Comparison of ENCODE assay signal across 29 mouse cellular contexts in the genomic region with DNA sequence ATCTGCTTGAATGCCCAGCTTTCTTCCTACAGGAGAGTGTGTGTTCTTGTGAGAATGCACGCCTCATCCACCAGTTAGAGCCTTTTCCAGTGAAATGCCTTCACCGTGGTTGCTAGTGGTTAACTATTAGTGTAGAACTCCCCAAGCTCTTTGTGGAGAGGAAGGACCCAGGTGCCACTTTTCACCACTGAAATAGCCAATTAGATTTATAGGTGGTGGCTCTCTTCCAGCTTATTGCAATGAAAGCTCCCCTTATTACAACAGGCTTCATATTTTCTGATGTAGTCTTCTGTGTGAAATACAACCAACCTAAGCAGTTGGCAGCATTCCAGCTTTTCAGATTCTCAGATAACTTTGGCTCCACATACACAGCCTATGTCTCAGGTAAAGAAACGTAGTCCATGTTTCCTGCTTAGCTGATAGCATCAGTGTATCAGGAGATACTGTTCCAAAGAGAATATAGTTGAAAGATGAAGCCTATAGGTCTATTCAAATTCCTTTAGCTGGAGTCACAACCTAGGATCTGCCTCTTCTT.
DNase-seq lines count a peak whose midpoint lies in the region; ATAC-seq and TF ChIP-seq lines count a peak whose summit lies in the region.
"Had no signal": no experiment of that assay in that cellular context is flagged by ENCODE, and none has a peak within 500 bp of the region (broad histone marks: within the 10 kb centered on the region; RNA-seq: fewer than 3 reads in every experiment).

No protein-coding gene starts in this region.

- no peak overlapping the region for H3K9ac ChIP-seq in hindbrain, postnatal 0 days (replicated peaks; ENCODE audit: low read length)
- no peak overlapping the region for H3K9ac ChIP-seq in hindbrain, embryonic 14.5 days
- no peak overlapping the region for H3K9ac ChIP-seq in midbrain, postnatal 0 days (replicated peaks; ENCODE audit: low read length, poor library complexity, severe bottlenecking)
- no peak overlapping the region for H3K9ac ChIP-seq in limb, embryonic 14.5 days (ENCODE audit: low read depth, low read length, severe bottlenecking)
- H3K9ac ChIP-seq: heart, embryonic 15.5 days; hindbrain, embryonic 12.5 days; liver, embryonic 12.5 days; liver, postnatal 0 days; neural tube, embryonic 13.5 days had no signal

- H3K27me3 ChIP-seq in hindbrain, postnatal 0 days (ENCODE audit: insufficient read depth, low read length) = no peaks in the 10 kb centered on the region
- no peaks in the 10 kb centered on the region for H3K27me3 ChIP-seq in hindbrain, embryonic 14.5 days (ENCODE audit: control insufficient read depth, insufficient read depth, low read length)
- H3K27me3 ChIP-seq in midbrain, postnatal 0 days (ENCODE audit: insufficient read depth, low read length) = no peaks in the 10 kb centered on the region
- H3K27me3 ChIP-seq in midbrain, embryonic 10.5 days (ENCODE audit: low read depth, poor library complexity, severe bottlenecking) = no peaks in the 10 kb centered on the region
- no peaks in the 10 kb centered on the region for H3K27me3 ChIP-seq in limb, embryonic 14.5 days (ENCODE audit: control insufficient read depth, insufficient read depth, low read length)
- H3K27me3 ChIP-seq: heart, embryonic 15.5 days; hindbrain, embryonic 12.5 days; liver, embryonic 12.5 days; neural tube, embryonic 13.5 days had no signal

- peak; percentile 25 for DNase-seq in hindbrain, postnatal 0 days (ENCODE audit: low spot score)
- no peak for DNase-seq in hindbrain, embryonic 14.5 days (ENCODE audit: low spot score)
- peak; percentile 14 for DNase-seq in midbrain, postnatal 0 days (ENCODE audit: low spot score)
- no peak for DNase-seq in midbrain, embryonic 10.5 days (ENCODE audit: low spot score)
- DNase-seq in fat pad, adult 2 months (ENCODE audit: extremely low read depth, low read depth, low spot score) = peak; percentile 62
- DNase-seq in limb, embryonic 14.5 days (ENCODE audit: low spot score) = peak; percentile 65
- no peak for DNase-seq in left cerebral cortex, adult 9 months (ENCODE audit: low spot score in 2 of 2)
- DNase-seq: adrenal gland, postnatal 14 days; cerebellum, adult 2 months; cerebellum, postnatal 14 days; gastrocnemius, postnatal 10 days; kidney, adult 8-10 months; kidney, postnatal 4 days; liver, postnatal 0 days; thymus, adult 2 months; thymus, postnatal 36 days had no signal

- no peak for ATAC-seq in hindbrain, postnatal 0 days
- no peak for ATAC-seq in hindbrain, embryonic 14.5 days (ENCODE audit: low FRiP score)
- ATAC-seq in midbrain, postnatal 0 days (ENCODE audit: low FRiP score) = no peak
- peak; percentile 37 for ATAC-seq in limb, embryonic 14.5 days (ENCODE audit: low FRiP score, low read depth)
- ATAC-seq: forebrain, embryonic 16.5 days; inflammation-experienced regulatory T-cells, adult 6 months; liver, embryonic 12.5 days; liver, postnatal 0 days; lung, postnatal 0 days; midbrain, embryonic 16.5 days had no signal

- WGBS in hindbrain, postnatal 0 days = 74% methylated on average over 3 of the region's 3 CpGs
- 75% methylated on average over 3 of the region's 3 CpGs for WGBS in hindbrain, embryonic 14.5 days
- whole genome bisulfite sequencing in midbrain, postnatal 0 days = 78% methylated on average over 3 of the region's 3 CpGs
- WGBS in midbrain, embryonic 10.5 days = 84% methylated on average over 3 of the region's 3 CpGs
- 23% methylated on average over 3 of the region's 3 CpGs for WGBS in limb, embryonic 14.5 days

- no peak overlapping the region for H3K27ac ChIP-seq in hindbrain, postnatal 0 days
- H3K27ac ChIP-seq in hindbrain, embryonic 14.5 days = no peak overlapping the region
- no peak overlapping the region for H3K27ac ChIP-seq in midbrain, postnatal 0 days (ENCODE audit: low read depth, low read length)
- H3K27ac ChIP-seq in midbrain, embryonic 10.5 days (replicated peaks) = no peak overlapping the region
- no peak overlapping the region for H3K27ac ChIP-seq in limb, embryonic 14.5 days (replicated peaks; ENCODE audit: low read depth, low read length)
- H3K27ac ChIP-seq: forebrain, embryonic 10.5 days; heart, embryonic 10.5 days; heart, embryonic 15.5 days; hindbrain, embryonic 12.5 days; kidney, postnatal 0 days; liver, embryonic 12.5 days; macrophage; neural tube, embryonic 13.5 days had no signal

- H3K4me2 ChIP-seq in hindbrain, postnatal 0 days (ENCODE audit: low read depth, low read length) = no peak overlapping the region
- no peak overlapping the region for H3K4me2 ChIP-seq in hindbrain, embryonic 14.5 days (replicated peaks)
- H3K4me2 ChIP-seq in midbrain, postnatal 0 days (ENCODE audit: low read depth, low read length, poor library complexity, severe bottlenecking) = no peak overlapping the region
- H3K4me2 ChIP-seq in limb, embryonic 14.5 days (replicated peaks; ENCODE audit: low read depth, low read length, severe bottlenecking) = no peak overlapping the region
- H3K4me2 ChIP-seq: heart, embryonic 15.5 days; hindbrain, embryonic 12.5 days; liver, embryonic 12.5 days; neural tube, embryonic 13.5 days had no signal

- no peak for TF ChIP-seq CTCF in hindbrain, postnatal 0 days (IDR thresholded peaks at IDR 0.05; ENCODE audit: low read depth)
- TF ChIP-seq CTCF in midbrain, postnatal 0 days (IDR thresholded peaks at IDR 0.05) = no peak

- no peaks in the 10 kb centered on the region for H3K9me3 ChIP-seq in hindbrain, postnatal 0 days (ENCODE audit: low read length)
- H3K9me3 ChIP-seq in hindbrain, embryonic 14.5 days (ENCODE audit: control insufficient read depth, low read length) = no peaks in the 10 kb centered on the region
- no peaks in the 10 kb centered on the region for H3K9me3 ChIP-seq in midbrain, postnatal 0 days (ENCODE audit: low read length)
- H3K9me3 ChIP-seq in midbrain, embryonic 10.5 days (replicated peaks) = no peaks in the 10 kb centered on the region
- no peaks in the 10 kb centered on the region for H3K9me3 ChIP-seq in limb, embryonic 14.5 days (ENCODE audit: control insufficient read depth, low read length)
- H3K9me3 ChIP-seq: forebrain, embryonic 10.5 days; heart, embryonic 10.5 days; heart, embryonic 15.5 days; hindbrain, embryonic 12.5 days; liver, embryonic 12.5 days; neural tube, embryonic 13.5 days had no signal

- H3K4me1 ChIP-seq in hindbrain, postnatal 0 days (ENCODE audit: insufficient read depth, low read length) = no peaks in the 10 kb centered on the region
- H3K4me1 ChIP-seq in hindbrain, embryonic 14.5 days (replicated peaks; ENCODE audit: control insufficient read depth, insufficient read depth, low read length) = no peaks in the 10 kb centered on the region
- H3K4me1 ChIP-seq in midbrain, postnatal 0 days (ENCODE audit: insufficient read depth, low read length) = no peaks in the 10 kb centered on the region
- H3K4me1 ChIP-seq in midbrain, embryonic 10.5 days = no peaks in the 10 kb centered on the region
- 0 out of 2 replicates have a peak, but pooled peaks cover 3% of the 10 kb centered on the region for H3K4me1 ChIP-seq in limb, embryonic 14.5 days (ENCODE audit: control insufficient read depth, insufficient read depth, low read length)
- H3K4me1 ChIP-seq: forebrain, embryonic 10.5 days; heart, embryonic 10.5 days; heart, embryonic 15.5 days; hindbrain, embryonic 12.5 days; liver, embryonic 12.5 days; neural tube, embryonic 13.5 days had no signal

- H3K36me3 ChIP-seq in hindbrain, postnatal 0 days (ENCODE audit: insufficient read depth, low read length) = no peaks in the 10 kb centered on the region
- H3K36me3 ChIP-seq in hindbrain, embryonic 14.5 days (replicated peaks; ENCODE audit: control insufficient read depth, insufficient read depth) = no peaks in the 10 kb centered on the region
- no peaks in the 10 kb centered on the region for H3K36me3 ChIP-seq in midbrain, postnatal 0 days (ENCODE audit: insufficient read depth, low read length)
- H3K36me3 ChIP-seq in midbrain, embryonic 10.5 days = no peaks in the 10 kb centered on the region
- no peaks in the 10 kb centered on the region for H3K36me3 ChIP-seq in limb, embryonic 14.5 days (ENCODE audit: control insufficient read depth, insufficient read depth, low read length)
- H3K36me3 ChIP-seq: forebrain, embryonic 10.5 days; heart, embryonic 10.5 days; heart, embryonic 15.5 days; hindbrain, embryonic 12.5 days; liver, embryonic 12.5 days; neural tube, embryonic 13.5 days had no signal

- no peak overlapping the region for H3K4me3 ChIP-seq in hindbrain, postnatal 0 days (ENCODE audit: low read length)
- no peak overlapping the region for H3K4me3 ChIP-seq in hindbrain, embryonic 14.5 days (replicated peaks; ENCODE audit: low read length)
- H3K4me3 ChIP-seq in midbrain, postnatal 0 days (ENCODE audit: low read depth, low read length) = no peak overlapping the region
- no peak overlapping the region for H3K4me3 ChIP-seq in midbrain, embryonic 10.5 days
- no peak overlapping the region for H3K4me3 ChIP-seq in limb, embryonic 14.5 days (replicated peaks; ENCODE audit: low read length)
- H3K4me3 ChIP-seq: forebrain, embryonic 10.5 days; heart, embryonic 10.5 days; heart, embryonic 15.5 days; hindbrain, embryonic 12.5 days; liver, embryonic 12.5 days; myocyte; neural tube, embryonic 13.5 days had no signal

- TF ChIP-seq POLR2A in limb, embryonic 14.5 days (IDR thresholded peaks at IDR 0.05; ENCODE audit: borderline replicate concordance, extremely low read depth, insufficient read depth, insufficient read length) = no peak

Comparison
In these comparisons a context has a peak if more than half of its experiments do, and no peak if none do; other contexts are left out.
1. DNase-seq: peak in hindbrain, postnatal 0 days (single experiment), midbrain, postnatal 0 days (single experiment), fat pad, adult 2 months (single experiment) and limb, embryonic 14.5 days (single experiment); none in hindbrain, embryonic 14.5 days (single experiment), midbrain, embryonic 10.5 days (single experiment) and left cerebral cortex, adult 9 months (0 of 2).